9 mouse cellular contexts compared by ENCODE assay signal in the genomic region with DNA sequence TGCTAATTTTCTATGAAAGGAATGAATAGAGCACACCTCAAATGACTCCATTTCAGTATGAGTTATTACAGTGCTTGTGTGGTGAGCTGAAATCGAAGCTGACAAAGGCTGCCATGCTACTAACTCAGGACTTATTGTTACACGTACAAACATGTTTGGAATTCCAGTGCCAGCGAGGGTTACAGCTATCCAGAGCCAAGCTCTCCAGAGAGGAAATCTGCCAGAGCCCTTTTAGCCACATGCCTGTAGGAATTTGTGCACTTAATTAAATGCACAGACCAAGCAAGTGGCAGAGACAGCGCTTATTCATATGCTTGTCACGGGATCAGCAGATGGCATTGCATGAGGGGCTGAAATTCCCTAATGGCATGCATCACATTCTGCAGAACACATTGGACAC.
DNase-seq lines count a peak whose midpoint lies in the region; ATAC-seq and TF ChIP-seq lines count a peak whose summit lies in the region.
"Had no signal": no experiment of that assay in that cellular context is flagged by ENCODE, and none has a peak within 500 bp of the region (broad histone marks: within the 10 kb centered on the region; RNA-seq: fewer than 3 reads in every experiment).

No protein-coding gene starts in this region.

- 0 out of 2 replicates have a peak, but pooled peaks cover 2% of the 10 kb centered on the region for H3K4me1 ChIP-seq in hindbrain, embryonic 11.5 days (replicated peaks; ENCODE audit: control insufficient read depth, insufficient read depth, low read length)
- H3K4me1 ChIP-seq in midbrain, embryonic 16.5 days (ENCODE audit: control insufficient read depth, insufficient read depth, low read length): peaks cover 13% of the 10 kb centered on the region
- H3K4me1 ChIP-seq: megakaryocyte, embryonic 14.5 days had no signal

- no peak for TF ChIP-seq CTCF in left cerebral cortex, adult 2 months (IDR thresholded peaks at IDR 0.05)

- intact Hi-C loops in left cerebral cortex, adult 2 months (cut with DNase I): no loop called here

- WGBS in hindbrain, embryonic 11.5 days: 44% methylated on average over 5 of the region's 5 CpGs
- 8% methylated on average over 5 of the region's 5 CpGs for WGBS in midbrain, embryonic 16.5 days

- H3K4me2 ChIP-seq in hindbrain, embryonic 11.5 days (replicated peaks; ENCODE audit: low read depth, low read length): no peak overlapping the region
- peak overlapping the region; percentile 0; the same call in 1 of the 2 replicates for H3K4me2 ChIP-seq in midbrain, embryonic 16.5 days (ENCODE audit: low read length)

- H3K27me3 ChIP-seq in hindbrain, embryonic 11.5 days (ENCODE audit: control insufficient read depth, insufficient read depth, low read length): no peaks in the 10 kb centered on the region
- H3K27me3 ChIP-seq in midbrain, embryonic 16.5 days (ENCODE audit: control insufficient read depth, insufficient read depth, low read depth, low read length): no peaks in the 10 kb centered on the region
- H3K27me3 ChIP-seq: megakaryocyte, embryonic 14.5 days had no signal

- no peak overlapping the region for H3K4me3 ChIP-seq in hindbrain, embryonic 11.5 days (ENCODE audit: low read depth, low read length)
- H3K4me3 ChIP-seq in midbrain, embryonic 16.5 days (ENCODE audit: low read depth, low read length): no peak overlapping the region
- H3K4me3 ChIP-seq in left cerebral cortex, adult 2 months: no peak overlapping the region
- H3K4me3 ChIP-seq: megakaryocyte, embryonic 14.5 days had no signal

- H3K36me3 ChIP-seq in hindbrain, embryonic 11.5 days (ENCODE audit: control insufficient read depth, insufficient read depth, low read length): no peaks in the 10 kb centered on the region
- no peaks in the 10 kb centered on the region for H3K36me3 ChIP-seq in midbrain, embryonic 16.5 days (ENCODE audit: control insufficient read depth, insufficient read depth, low read length)

- ATAC-seq in hindbrain, embryonic 11.5 days (ENCODE audit: low FRiP score): peak; percentile 72
- peak; percentile 90 for ATAC-seq in midbrain, embryonic 16.5 days
- ATAC-seq in CD4-positive, CD25-positive, alpha-beta regulatory T cell, adult 4 months: no peak

- no peak overlapping the region for H3K9ac ChIP-seq in hindbrain, embryonic 11.5 days (ENCODE audit: low read depth, low read length)
- no peak overlapping the region; the same call in 1 of the 2 replicates for H3K9ac ChIP-seq in midbrain, embryonic 16.5 days (ENCODE audit: low read depth, low read length)

- peak; percentile 8 for DNase-seq in layer of hippocampus, adult 11-12 months (ENCODE audit: low spot score)
- DNase-seq in layer of hippocampus, adult 8-10 months (ENCODE audit: low spot score in 2 of 2): no peak
- peak; percentile 12 for DNase-seq in fibroblast of lung, adult 2 months (ENCODE audit: low read depth)
- DNase-seq in hindbrain, embryonic 11.5 days (ENCODE audit: low spot score): peak; percentile 45
- no peak for DNase-seq in left cerebral cortex, adult 2 months (ENCODE audit: extremely low spot score in 1 of 2, low spot score in 2 of 2)
- no peak for DNase-seq in adrenal gland, postnatal 10 days

- H3K27ac ChIP-seq in hindbrain, embryonic 11.5 days (ENCODE audit: low read depth, low read length): no peak overlapping the region
- peak overlapping the region; percentile 18 for H3K27ac ChIP-seq in midbrain, embryonic 16.5 days (ENCODE audit: low read length)
- no peak overlapping the region for H3K27ac ChIP-seq in left cerebral cortex, adult 2 months

- H3K9me3 ChIP-seq in hindbrain, embryonic 11.5 days (ENCODE audit: control insufficient read depth, low read length): no peaks in the 10 kb centered on the region
- H3K9me3 ChIP-seq in midbrain, embryonic 16.5 days (replicated peaks; ENCODE audit: control insufficient read depth, low read length, poor library complexity, severe bottlenecking): no peaks in the 10 kb centered on the region

Comparison
In these comparisons a context has a peak if more than half of its experiments do, and no peak if none do; other contexts are left out.
1. DNase-seq: peak in layer of hippocampus, adult 11-12 months (single experiment), fibroblast of lung, adult 2 months (single experiment) and hindbrain, embryonic 11.5 days (single experiment); none in layer of hippocampus, adult 8-10 months (0 of 2), left cerebral cortex, adult 2 months (0 of 2) and adrenal gland, postnatal 10 days (single experiment).